Mouse (Mus musculus): Measurements from ENCODE around the gene Olfr221. TPM values are rescaled to one million over a fixed set of nuclear protein-coding genes. Genes with fewer than 3 reads are reported as not detected.
"Not testable (repeated sequence)": the region's sequence is repeated elsewhere in the genome, so short reads cannot be mapped to it uniquely, and the experiment has no call there.

Olfr221 gene
- not detected in 2 replicates for polyA plus RNA-seq (2016; fragmentation: Nextera tagmentation; extraction: Ambion mirVana)

DNA sequence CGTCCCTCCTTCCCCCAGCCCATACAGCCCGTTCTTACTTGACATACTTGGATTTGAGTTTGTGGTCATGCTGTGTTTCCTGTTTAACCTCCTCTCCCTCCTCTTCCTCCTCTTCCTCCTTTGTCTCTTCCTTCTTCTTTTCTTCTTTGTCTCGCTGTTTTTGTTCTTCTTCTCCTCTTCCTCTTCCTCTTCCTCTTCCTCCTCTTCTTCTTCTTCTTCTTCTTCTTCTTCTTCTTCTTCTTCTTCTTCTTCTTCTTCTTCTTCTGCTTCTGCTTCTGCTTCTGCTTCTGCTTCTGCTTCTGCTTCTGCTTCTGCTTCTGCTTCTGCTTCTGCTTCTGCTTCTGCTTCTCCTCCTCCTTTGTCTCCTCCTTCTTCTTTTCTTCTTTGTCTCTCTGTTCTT lies at the start of gene Olfr221:
TSS of gene Olfr221 (minus strand) at position 101 of the 400 bp plus-strand sequence.
- not testable (repeated sequence) for H3K4me3 ChIP-seq; H3K36me3 ChIP-seq; H3K9me3 ChIP-seq (replicated peaks); H3K4me1 ChIP-seq; DNase-seq (ENCODE audit: low spot score); H3K27ac ChIP-seq; H3K27me3 ChIP-seq (ENCODE audit: low read depth, poor library complexity, severe bottlenecking)
- WGBS, result 69% methylated on average over 3 of the region's 3 CpGs

DNA sequence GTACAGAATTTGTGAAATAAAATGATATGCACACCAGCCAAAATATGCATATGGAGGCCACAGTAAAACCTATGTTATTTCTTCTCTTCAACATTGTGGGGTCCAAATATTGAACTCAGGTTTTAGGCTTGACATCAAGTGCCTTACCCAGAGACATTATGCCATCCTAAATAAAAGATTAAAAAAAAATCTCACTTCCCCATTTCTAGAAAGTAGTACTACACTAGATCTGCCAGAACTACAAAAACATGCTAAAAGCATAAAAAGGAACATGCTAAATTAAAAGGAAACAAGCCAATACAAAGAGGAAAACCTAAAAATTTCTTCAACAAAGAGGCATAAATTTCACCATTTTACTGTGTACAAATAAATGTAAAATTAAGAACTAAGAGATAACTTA lies 40.8 kb upstream of the Olfr221 start:
- H3K27me3 ChIP-seq (ENCODE audit: low read depth, poor library complexity, severe bottlenecking), result no peaks in the 10 kb centered on the region
- H3K4me1 ChIP-seq, result no peaks in the 10 kb centered on the region
- H3K4me3 ChIP-seq, result no peak overlapping the region
- no peak for DNase-seq (ENCODE audit: low spot score)
- no peak overlapping the region for H3K27ac ChIP-seq
- peaks cover 95% of the 10 kb centered on the region for H3K36me3 ChIP-seq
- H3K9me3 ChIP-seq (replicated peaks), result no peaks in the 10 kb centered on the region

DNA sequence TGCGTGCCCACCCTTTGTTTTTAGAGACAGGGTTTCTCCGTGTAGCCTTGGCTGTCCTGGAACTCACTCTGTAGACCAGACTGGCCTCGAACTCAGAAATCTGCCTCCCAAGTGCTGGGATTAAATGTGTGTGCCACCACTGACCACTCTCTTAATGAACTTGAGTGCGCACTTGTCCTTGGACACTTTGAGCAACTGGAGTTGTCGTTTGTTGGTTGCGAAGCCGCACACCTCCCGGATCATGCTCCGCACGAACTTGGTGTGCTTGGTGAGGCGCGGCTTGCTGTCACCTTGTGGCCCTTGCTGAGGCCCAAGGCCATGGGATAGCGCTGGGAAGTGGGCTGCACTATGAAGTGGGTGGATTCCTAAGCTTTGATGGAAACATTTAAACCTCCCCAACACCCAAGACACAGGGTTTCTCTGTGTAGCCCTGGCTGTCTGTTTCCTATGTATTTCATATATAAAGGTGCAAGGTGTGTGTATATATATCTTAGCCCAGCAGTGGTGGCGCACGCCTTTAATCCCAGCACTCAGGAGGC lies 29.4 kb upstream of the Olfr221 start:
- 94% methylated on average over 15 of the region's 15 CpGs for WGBS
- Histone ChIP-seq H3K27me3 (ENCODE audit: low read depth, poor library complexity, severe bottlenecking) (no peaks in the 10 kb centered on the region), H3K4me3 (no peak overlapping the region), H3K27ac (no peak overlapping the region), H3K9me3 (replicated peaks) (no peaks in the 10 kb centered on the region), H3K36me3 (peaks cover 66% of the 10 kb centered on the region), H3K4me1 (no peaks in the 10 kb centered on the region)
- no peak for DNase-seq (ENCODE audit: low spot score)

DNA sequence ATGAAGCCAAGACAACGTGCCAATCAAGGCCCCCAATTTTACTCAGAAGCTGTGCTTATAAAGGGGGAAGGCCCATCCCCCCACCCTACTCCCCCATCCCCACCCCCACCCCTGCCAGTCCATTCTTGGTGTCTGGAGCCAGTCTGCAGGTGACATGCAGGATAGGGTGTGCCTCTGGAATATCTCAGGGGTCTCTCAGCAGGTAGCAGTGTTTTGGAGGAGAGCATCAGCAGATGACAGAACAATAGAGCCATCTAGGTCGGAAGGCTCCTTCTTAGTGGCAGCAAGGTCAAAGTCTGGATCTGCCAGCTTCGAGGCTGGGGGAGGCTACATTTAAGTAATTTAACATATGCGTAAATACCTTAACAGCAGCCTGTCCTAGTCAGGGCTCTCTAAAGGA lies 23.9 kb upstream of the Olfr221 start:
- H3K9me3 ChIP-seq (replicated peaks), result no peaks in the 10 kb centered on the region
- no peaks in the 10 kb centered on the region for H3K27me3 ChIP-seq (ENCODE audit: low read depth, poor library complexity, severe bottlenecking)
- DNase-seq (ENCODE audit: low spot score), result no peak
- H3K27ac ChIP-seq, result no peak overlapping the region
- 61% methylated on average over 4 of the region's 4 CpGs for WGBS
- H3K4me1 ChIP-seq, result no peaks in the 10 kb centered on the region
- H3K4me3 ChIP-seq, result no peak overlapping the region
- H3K36me3 ChIP-seq, result peaks cover 11% of the 10 kb centered on the region

DNA sequence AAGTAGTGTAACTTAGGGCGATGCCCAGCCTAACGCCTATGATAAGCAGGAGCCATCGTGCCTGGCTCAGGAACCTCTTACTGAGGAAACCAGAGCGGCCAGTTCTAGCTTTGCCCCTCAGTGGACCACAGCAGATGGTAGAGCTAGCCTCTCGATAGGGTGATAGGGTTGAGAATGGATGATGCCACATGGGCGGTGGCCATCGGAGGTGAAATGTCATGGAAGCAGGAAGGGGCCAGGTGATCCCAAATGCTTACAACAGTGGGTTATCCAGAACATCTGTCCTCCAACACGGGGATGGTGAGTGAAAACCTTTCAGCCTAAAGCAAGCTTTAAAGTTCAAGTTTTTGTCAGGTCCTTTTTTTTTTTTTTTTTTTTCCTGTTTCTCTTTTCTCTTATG lies 19.5 kb upstream of the Olfr221 start:
- peaks cover 6% of the 10 kb centered on the region for H3K4me1 ChIP-seq
- H3K36me3 ChIP-seq, result no peaks in the 10 kb centered on the region
- no peak overlapping the region for H3K4me3 ChIP-seq
- H3K27ac ChIP-seq, result no peak overlapping the region
- no peaks in the 10 kb centered on the region for H3K27me3 ChIP-seq (ENCODE audit: low read depth, poor library complexity, severe bottlenecking)
- no peaks in the 10 kb centered on the region for H3K9me3 ChIP-seq (replicated peaks)
- WGBS, result 90% methylated on average over 8 of the region's 8 CpGs
- DNase-seq (ENCODE audit: low spot score), result no peak

DNA sequence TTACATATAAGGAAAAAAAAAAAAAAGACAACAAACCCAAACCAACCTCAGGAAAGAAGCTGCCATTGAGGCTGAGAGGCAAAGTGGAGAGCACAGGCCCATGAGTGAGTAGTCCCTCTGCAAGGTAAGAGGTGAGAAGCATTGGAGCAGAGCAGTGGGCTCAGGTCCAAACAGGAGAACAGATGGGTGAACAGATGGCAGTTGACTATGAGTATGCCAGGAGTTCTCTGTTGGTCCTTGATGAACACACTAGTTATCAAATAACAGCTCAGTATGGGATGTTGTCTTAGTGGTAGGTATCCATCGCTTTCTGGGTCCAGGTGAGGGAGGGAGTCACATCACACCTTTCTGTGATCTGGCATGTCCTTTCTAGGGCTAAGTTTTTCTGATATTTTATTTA lies 18.5 kb upstream of the Olfr221 start:
- no peak for DNase-seq (ENCODE audit: low spot score)
- WGBS, result 84% methylated on average over 1 of the region's 1 CpGs
- Histone ChIP-seq H3K27me3 (ENCODE audit: low read depth, poor library complexity, severe bottlenecking) (no peaks in the 10 kb centered on the region), H3K36me3 (no peaks in the 10 kb centered on the region), H3K27ac (no peak overlapping the region), H3K4me3 (no peak overlapping the region), H3K4me1 (peaks cover 6% of the 10 kb centered on the region), H3K9me3 (replicated peaks) (no peaks in the 10 kb centered on the region)

DNA sequence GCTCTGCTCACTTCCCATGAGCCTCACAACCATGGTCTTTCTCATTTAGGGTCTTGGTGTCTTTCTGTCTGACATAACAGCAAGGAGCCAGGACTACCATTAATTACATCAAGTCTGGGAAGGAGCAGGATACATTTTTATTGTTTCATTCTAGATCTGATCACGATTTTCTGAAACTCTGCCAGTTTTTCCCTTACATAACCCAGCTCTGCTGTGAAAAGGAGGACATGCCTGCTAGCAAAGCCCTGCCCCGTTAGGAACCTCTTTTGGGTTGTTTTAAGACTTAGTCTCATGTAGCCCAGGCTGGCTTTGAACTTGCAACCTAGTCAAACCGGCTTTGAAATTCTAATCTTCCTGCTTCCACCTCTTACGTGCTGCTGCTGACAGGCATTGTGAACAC lies 17.7 kb upstream of the Olfr221 start:
- H3K9me3 ChIP-seq (replicated peaks), result no peaks in the 10 kb centered on the region
- H3K4me1 ChIP-seq, result peaks cover 6% of the 10 kb centered on the region
- WGBS, result 70% methylated on average over 4 of the region's 4 CpGs
- H3K4me3 ChIP-seq, result no peak overlapping the region
- no peak overlapping the region for H3K27ac ChIP-seq
- no peak for DNase-seq (ENCODE audit: low spot score)
- no peaks in the 10 kb centered on the region for H3K27me3 ChIP-seq (ENCODE audit: low read depth, poor library complexity, severe bottlenecking)
- no peaks in the 10 kb centered on the region for H3K36me3 ChIP-seq

DNA sequence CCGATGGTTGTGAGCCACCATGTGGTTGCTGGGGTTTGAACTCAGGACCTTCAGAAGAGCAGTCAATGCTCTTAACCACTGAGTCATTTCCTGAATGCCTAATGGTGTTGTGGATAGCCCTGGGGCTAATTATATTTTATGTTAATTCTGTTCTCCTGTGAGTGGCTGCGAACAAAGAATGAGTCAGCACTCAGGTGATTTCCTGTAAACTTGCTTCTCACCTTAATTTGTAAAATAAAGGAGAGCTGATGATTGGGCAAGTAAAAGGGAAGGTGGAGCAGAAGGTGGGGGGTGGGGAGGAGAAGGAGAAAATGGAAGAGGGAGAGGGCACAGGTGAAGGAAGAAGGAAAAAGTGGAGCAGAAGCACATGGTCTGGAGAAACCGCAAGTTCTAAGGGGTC lies 10.5 kb upstream of the Olfr221 start:
- H3K27me3 ChIP-seq (ENCODE audit: low read depth, poor library complexity, severe bottlenecking); H3K36me3 ChIP-seq; H3K4me1 ChIP-seq; H3K9me3 ChIP-seq (replicated peaks); DNase-seq (ENCODE audit: low spot score); H3K27ac ChIP-seq; H3K4me3 ChIP-seq: not testable (repeated sequence)
- WGBS, result 92% methylated on average over 3 of the region's 3 CpGs

DNA sequence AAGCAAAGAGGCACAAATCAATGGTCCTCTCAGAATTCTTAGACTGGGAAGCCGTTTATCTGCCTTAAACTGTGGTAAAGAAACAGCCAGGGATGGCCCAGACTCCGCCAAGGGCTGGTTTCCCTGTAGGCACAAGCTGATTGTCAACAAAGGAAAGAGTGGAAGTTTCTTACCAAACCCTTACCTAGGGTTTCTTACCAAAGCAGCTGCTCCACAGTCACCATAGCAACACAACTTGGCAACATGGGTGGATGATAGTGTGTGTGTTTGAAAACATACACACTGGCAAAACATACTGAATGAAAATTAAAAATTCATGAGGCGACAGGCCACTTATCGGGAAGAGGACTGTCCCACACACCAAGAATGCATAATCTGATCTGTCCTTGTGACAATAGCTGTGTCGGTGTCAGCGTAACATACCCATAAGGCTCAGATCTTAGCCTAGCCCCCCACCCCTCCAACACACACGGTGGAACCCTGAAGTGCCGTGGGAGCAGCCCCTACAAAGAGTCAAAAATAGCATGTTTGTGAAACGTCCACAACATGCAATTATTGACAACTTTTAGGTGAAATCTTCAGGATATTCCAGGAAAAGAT lies 3.8 kb upstream of the Olfr221 start:
- H3K9me3 ChIP-seq (replicated peaks), result no peaks in the 10 kb centered on the region
- WGBS, result 86% methylated on average over 9 of the region's 9 CpGs
- no peak for DNase-seq (ENCODE audit: low spot score)
- H3K36me3 ChIP-seq, result no peaks in the 10 kb centered on the region
- H3K4me3 ChIP-seq, result no peak overlapping the region
- H3K4me1 ChIP-seq, result peaks cover 3% of the 10 kb centered on the region; the same call in 1 of the 2 replicates
- no peaks in the 10 kb centered on the region for H3K27me3 ChIP-seq (ENCODE audit: low read depth, poor library complexity, severe bottlenecking)
- H3K27ac ChIP-seq, result no peak overlapping the region

DNA sequence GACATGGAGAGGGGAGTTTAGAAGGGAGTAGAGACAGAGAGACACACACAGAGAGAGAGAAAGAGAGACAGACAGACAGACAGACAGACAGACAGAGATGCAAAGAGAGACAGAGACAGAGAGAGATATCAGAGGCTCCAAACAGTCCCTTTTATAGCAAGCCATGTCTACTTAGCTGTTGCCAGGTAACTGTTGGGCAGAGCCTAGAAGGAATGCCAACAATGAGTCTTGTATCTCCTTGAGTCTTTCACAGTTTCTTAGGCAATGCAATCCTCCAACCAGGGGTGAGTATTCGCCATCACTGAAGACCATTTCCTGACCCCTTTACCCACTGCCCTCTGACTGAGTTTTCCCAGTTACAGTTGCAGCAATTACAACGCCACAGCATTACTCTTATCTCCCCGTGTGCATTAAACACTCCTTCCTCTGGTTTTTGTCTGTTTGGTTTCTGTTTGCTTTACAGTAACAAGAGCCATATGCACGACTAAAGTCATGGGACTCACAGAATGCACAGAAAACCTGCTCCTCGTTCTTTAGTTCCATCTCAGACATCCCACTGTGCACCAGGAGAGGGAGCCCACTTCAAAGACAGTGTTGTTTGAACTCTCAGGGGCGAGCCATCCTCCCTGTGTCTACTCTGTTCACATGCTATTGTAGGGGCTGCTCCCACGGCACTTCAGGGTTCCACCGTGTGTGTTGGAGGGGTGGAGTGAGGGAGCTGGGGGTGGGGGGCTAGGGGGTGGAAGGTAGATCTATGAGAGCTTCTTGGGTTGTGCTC lies 2.8 kb upstream of the Olfr221 start:
- no peak overlapping the region for H3K27ac ChIP-seq
- DNase-seq (ENCODE audit: low spot score), result no peak
- 13% methylated on average over 8 of the region's 8 CpGs for WGBS

DNA sequence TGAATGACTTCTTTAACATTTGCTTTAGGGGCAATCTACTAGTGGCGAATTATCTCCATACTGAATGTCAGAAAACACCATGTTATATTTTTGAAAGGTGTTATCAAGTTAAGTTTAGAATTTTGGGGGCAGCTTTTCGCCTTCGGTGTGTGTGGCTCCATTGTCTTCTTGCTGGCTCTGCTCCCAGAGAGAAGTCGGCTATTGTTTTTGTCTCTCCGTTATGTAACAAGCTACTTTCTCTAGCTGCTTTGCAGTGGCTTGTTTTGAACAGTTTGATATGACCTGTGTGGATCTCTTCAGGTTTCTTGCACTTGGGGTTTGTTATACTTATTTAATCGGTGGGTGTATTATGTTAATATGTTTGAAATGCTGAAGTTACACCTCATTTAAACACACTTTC lies 1.2 kb upstream of the Olfr221 start:
- Histone ChIP-seq H3K27ac (no peak overlapping the region), H3K9me3 (replicated peaks) (no peaks in the 10 kb centered on the region), H3K36me3 (no peaks in the 10 kb centered on the region), H3K4me3 (no peak overlapping the region), H3K4me1 (peaks cover 3% of the 10 kb centered on the region; the same call in 1 of the 2 replicates), H3K27me3 (ENCODE audit: low read depth, poor library complexity, severe bottlenecking) (no peaks in the 10 kb centered on the region)
- no peak for DNase-seq (ENCODE audit: low spot score)
- WGBS, result 89% methylated on average over 6 of the region's 6 CpGs

More for the DNA sequence above, 2.8 kb upstream of the Olfr221 start:
- no peaks in the 10 kb centered on the region for H3K9me3 ChIP-seq (replicated peaks)
- H3K27me3 ChIP-seq (ENCODE audit: low read depth, poor library complexity, severe bottlenecking), result no peaks in the 10 kb centered on the region
- H3K36me3 ChIP-seq, result no peaks in the 10 kb centered on the region
- H3K4me1 ChIP-seq, result peaks cover 3% of the 10 kb centered on the region; the same call in 1 of the 2 replicates
- no peak overlapping the region for H3K4me3 ChIP-seq

DNA sequence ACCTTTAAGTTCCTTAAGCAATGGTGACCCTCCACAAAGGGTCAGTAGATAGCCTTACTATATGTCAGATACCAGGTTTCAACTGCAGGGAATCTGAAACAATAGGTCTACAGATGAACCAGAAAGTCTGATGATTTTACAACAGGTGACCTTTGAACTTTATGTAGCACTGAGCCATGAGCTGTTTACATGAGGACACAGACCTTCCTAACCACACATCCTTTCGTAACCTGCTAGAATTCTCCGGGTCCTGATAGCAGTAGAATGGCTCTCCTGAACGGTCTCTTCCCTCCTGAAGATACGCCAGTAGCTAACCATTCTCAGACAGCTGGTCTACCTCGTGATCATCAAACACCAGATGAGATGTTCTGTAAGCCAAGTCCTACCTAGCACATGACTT lies 2.9 kb downstream of the Olfr221 start:
- WGBS, result 86% methylated on average over 5 of the region's 5 CpGs
- DNase-seq (ENCODE audit: low spot score), result no peak
- H3K9me3 ChIP-seq (replicated peaks), result no peaks in the 10 kb centered on the region
- no peaks in the 10 kb centered on the region for H3K27me3 ChIP-seq (ENCODE audit: low read depth, poor library complexity, severe bottlenecking)
- no peak overlapping the region for H3K27ac ChIP-seq
- no peaks in the 10 kb centered on the region for H3K36me3 ChIP-seq
- H3K4me3 ChIP-seq, result no peak overlapping the region
- H3K4me1 ChIP-seq, result no peaks in the 10 kb centered on the region

DNA sequence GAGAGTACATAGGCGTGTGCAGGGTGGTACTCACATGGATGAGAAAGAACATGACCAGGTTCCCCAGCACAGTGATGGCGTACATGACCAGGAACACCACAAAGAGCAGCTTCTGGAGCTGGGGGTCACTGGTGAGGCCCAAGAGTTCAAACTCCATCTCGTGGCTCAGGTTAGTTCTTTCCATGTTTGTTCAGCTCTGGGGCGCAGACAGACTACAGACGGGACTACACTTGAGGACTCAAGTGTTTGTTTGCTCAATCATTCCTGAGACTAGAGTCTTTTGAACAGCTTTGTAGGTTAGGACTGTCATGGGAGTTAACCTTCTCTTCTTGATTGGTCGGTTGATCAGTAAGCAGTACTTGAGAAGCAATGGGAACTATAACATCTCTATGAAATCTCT lies 6.3 kb downstream of the Olfr221 start:
- Histone ChIP-seq H3K9me3 (replicated peaks) (no peaks in the 10 kb centered on the region), H3K27me3 (ENCODE audit: low read depth, poor library complexity, severe bottlenecking) (no peaks in the 10 kb centered on the region), H3K27ac (no peak overlapping the region), H3K4me3 (no peak overlapping the region), H3K4me1 (no peaks in the 10 kb centered on the region), H3K36me3 (no peaks in the 10 kb centered on the region)
- DNase-seq (ENCODE audit: low spot score), result no peak
- 91% methylated on average over 6 of the region's 6 CpGs for WGBS

All from limb, embryonic 10.5 days (tissue).